Mouse (Mus musculus) thymus, adult 2 months (tissue): ENCODE results near the gene Ewsr1. TPM values are rescaled to one million over a fixed set of nuclear protein-coding genes. Genes with fewer than 3 reads are reported as not detected.

Source experiments
- DNase-seq: peaks from one replicate; pipeline ENCODE4 v3.0.0; 2021
- H3K27ac ChIP-seq: fragments of 200-500 bp; 2 replicates; pipeline ENCODE4 v1.5.1; 2012; ENCODE audit warnings: low read length, control low read depth; ENCODE audit not compliant: control insufficient read depth, insufficient read depth
- H3K27me3 ChIP-seq: fragments of 200-500 bp; 2 replicates; pipeline ENCODE4 v1.6.1; 2012; ENCODE audit warnings: mild to moderate bottlenecking, low read length, moderate library complexity, mixed read lengths; ENCODE audit not compliant: control insufficient read depth, insufficient read depth
- H3K36me3 ChIP-seq: fragments of 200-500 bp; 2 replicates; pipeline ENCODE4 v1.6.1; 2012; ENCODE audit warnings: mild to moderate bottlenecking, low read length, moderate library complexity; ENCODE audit not compliant: control insufficient read depth, insufficient read depth
- H3K4me1 ChIP-seq: fragments of 200-500 bp; replicated peaks from 2 replicates; pipeline ENCODE4 v1.6.1; 2012; ENCODE audit warnings: low read length; ENCODE audit not compliant: control insufficient read depth, insufficient read depth
- H3K4me3 ChIP-seq: fragments of 200-500 bp; 2 replicates; pipeline ENCODE4 v1.5.1; 2012; ENCODE audit warnings: mild to moderate bottlenecking, low read length, control low read depth, moderate library complexity; ENCODE audit not compliant: control insufficient read depth, insufficient read depth
- CTCF ChIP-seq: fragments of 200-500 bp; IDR thresholded peaks from 2 replicates; pipeline ENCODE4 v1.5.1; 2012; ENCODE audit warnings: mild to moderate bottlenecking, control low read depth, low read length, moderate library complexity, borderline replicate concordance; ENCODE audit not compliant: control insufficient read depth, poor library complexity, insufficient read depth; ENCODE audit errors: extremely low read depth
- POLR2A ChIP-seq: fragments of 200-500 bp; IDR thresholded peaks from 2 replicates; pipeline ENCODE4 v1.6.1; 2012; ENCODE audit warnings: mild to moderate bottlenecking, low read length, control low read depth, moderate library complexity; ENCODE audit not compliant: control insufficient read depth, poor library complexity, insufficient read depth; ENCODE audit errors: extremely low read depth
- WGBS: fragments of 180-500 bp; shearing (Covaris S2); methylation state at CpG from one replicate; pipeline ENCODE4 v1.1.7; 2018; 5-methylcytosine and 5-hydroxymethylcytosine counted together
- polyA plus RNA-seq: library from polyadenylated mRNA; depleted of rRNA; stranded (reverse); fragments of >200 nt; gene quantifications from 2 replicates; pipeline ENCODE4 v1.2.3, GENCODE M21; 2012

The Ewsr1 gene
- polyA plus RNA-seq, 1 experiment: 1,289 TPM

- Histone ChIP-seq H3K36me3 (no peaks in the 10 kb centered on the region), H3K4me3 (no peak overlapping the region), H3K4me1 (peaks cover 21% of the 10 kb centered on the region), H3K27ac (no peak overlapping the region), H3K27me3 (peaks cover 39% of the 10 kb centered on the region; the same call in 1 of the 2 replicates)
- no peak for TF ChIP-seq POLR2A
- TF ChIP-seq CTCF: no peak
- no peak for DNase-seq
- 43% methylated on average over 14 of the region's 14 CpGs for WGBS
Measured at GRCm38 (mm10) chr11:5059230-5059629, 39.8 kb downstream of the Ewsr1 start.

DNA sequence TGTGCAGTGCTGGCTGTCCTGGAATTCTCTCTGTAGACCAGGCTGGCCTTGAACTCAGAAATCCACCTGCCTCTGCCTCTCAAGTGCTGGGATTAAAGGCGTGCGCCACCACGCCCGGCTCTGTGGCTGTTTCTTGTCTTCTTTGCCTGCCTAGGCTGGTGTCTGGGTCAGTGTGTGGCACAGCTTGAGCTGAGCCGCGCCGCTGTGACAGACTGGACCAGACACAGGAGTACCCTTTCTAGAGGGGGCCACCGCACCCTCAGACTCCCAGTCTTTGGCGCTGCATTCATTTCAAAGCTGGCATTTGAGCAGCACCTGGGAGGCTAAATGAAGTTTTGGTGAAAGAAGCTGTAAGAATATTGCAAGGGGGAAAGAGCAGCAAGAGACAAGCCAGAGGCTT, 40.3 kb downstream of the Ewsr1 start:
- Histone ChIP-seq H3K27me3 (peaks cover 36% of the 10 kb centered on the region; the same call in 1 of the 2 replicates), H3K36me3 (no peaks in the 10 kb centered on the region), H3K4me3 (no peak overlapping the region), H3K27ac (no peak overlapping the region), H3K4me1 (peaks cover 21% of the 10 kb centered on the region)
- no peak for TF ChIP-seq CTCF
- TF ChIP-seq POLR2A: no peak
- WGBS: 39% methylated on average over 9 of the region's 9 CpGs
- DNase-seq: no peak

- Histone ChIP-seq H3K4me1 (peaks cover 21% of the 10 kb centered on the region), H3K27ac (no peak within 1 kb of the TSS), H3K4me3 (peak within 1 kb of the TSS; percentile 46), H3K27me3 (peaks cover 33% of the 10 kb centered on the region; the same call in 1 of the 2 replicates), H3K36me3 (no peaks in the 10 kb centered on the region)
- peak; percentile 43 for DNase-seq
- 2% methylated on average over 76 of the region's 77 CpGs for WGBS
- TF ChIP-seq CTCF (no peak), POLR2A (no peak)
Measured at GRCm38 (mm10) chr11:5057856-5058641, 41.0 kb downstream of the Ewsr1 start, which contains the start of gene Rasl10a. TSS of gene Rasl10a (plus strand) at chr11:5058128.

- Histone ChIP-seq H3K36me3 (no peaks in the 10 kb centered on the region), H3K27me3 (peaks cover 33% of the 10 kb centered on the region; the same call in 1 of the 2 replicates)
- DNase-seq: no peak
Measured at GRCm38 (mm10) chr11:5057541-5057855, 41.6 kb downstream of the Ewsr1 start.

DNA sequence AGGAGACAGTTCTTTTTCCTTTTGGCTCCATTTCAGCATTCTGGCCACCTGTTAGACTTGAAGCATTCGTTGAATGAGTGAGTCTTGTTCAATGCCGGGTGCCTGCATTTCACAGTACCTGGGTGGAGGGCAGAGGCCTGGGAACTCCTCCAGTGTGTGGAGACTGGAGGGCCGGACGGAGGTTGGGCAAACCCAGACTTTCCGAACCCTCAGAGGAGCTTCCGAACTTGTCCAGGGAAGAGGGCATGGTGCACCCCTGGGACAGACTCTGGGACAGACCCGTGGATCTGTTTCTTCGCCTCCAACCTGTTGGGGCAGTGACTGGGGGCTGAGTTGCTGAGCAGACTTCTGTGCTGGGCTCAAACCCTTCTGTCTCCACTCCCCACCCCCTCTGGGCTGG, 42.0 kb downstream of the Ewsr1 start:
- TF ChIP-seq POLR2A (no peak), CTCF (no peak)
- Histone ChIP-seq H3K27ac (no peak overlapping the region), H3K4me3 (no peak overlapping the region), H3K4me1 (peaks cover 20% of the 10 kb centered on the region), H3K36me3 (no peaks in the 10 kb centered on the region), H3K27me3 (peaks cover 33% of the 10 kb centered on the region; the same call in 1 of the 2 replicates)
- WGBS: 86% methylated on average over 8 of the region's 8 CpGs
- DNase-seq: no peak

More at GRCm38 (mm10) chr11:5057541-5057855, 41.6 kb downstream of the Ewsr1 start:
- Histone ChIP-seq H3K27ac (no peak overlapping the region), H3K4me3 (0 out of 2 replicates have a peak overlapping the region, but pooled peaks have one; percentile 46), H3K4me1 (peaks cover 21% of the 10 kb centered on the region)
- 33% methylated on average over 8 of the region's 8 CpGs for WGBS
- TF ChIP-seq POLR2A (no peak), CTCF (no peak)

DNA sequence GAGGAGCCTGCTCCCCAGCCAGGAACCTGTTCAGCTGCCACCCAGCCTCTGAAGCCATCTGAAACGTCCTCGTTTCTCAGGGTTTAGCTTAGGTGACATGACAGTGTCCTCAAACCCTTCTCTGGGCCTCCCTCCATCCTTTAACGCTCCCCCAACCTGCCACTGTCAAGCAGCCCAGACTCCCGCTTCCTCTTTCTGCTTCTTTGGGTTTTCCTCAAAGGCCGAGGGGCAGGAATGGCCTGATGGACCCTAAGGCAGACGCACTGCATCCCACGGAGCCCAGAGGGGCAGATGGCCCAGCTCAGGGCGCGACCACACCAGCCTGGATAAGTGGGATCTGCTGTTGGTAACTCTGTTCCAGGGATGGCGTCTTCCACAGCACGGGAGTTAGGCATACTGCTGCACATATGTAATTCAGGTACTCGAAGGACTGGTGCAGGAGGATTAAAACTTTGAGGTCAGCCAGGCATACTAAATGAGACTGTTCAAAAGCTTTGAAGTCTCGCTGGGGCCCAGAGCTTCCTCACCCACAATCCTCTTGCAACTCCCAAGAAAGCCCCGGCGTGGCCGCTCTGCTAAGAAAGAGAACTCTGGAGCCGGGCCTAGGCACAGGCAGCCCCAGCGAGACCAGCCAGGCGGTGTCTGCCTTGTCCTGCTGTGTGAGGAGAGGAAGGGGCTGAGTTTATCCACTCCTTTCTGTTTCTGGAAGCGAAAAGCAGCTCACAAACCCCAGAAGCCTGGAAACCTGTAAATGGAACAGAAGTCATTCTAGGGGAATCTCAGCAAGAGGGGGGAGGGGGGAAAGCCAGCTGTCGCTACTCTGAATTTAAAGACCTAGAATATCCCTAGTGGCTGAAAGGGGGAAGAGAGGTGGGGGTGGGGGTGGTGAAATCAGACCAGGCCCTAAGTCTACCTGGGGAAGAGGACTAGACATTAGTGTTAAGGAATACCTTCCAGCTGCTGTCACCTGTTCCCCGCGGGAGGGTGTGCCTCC, 42.8 kb downstream of the Ewsr1 start:
- Histone ChIP-seq H3K27me3 (peaks cover 28% of the 10 kb centered on the region; the same call in 1 of the 2 replicates), H3K4me3 (no peak overlapping the region), H3K27ac (no peak overlapping the region), H3K4me1 (peaks cover 12% of the 10 kb centered on the region), H3K36me3 (no peaks in the 10 kb centered on the region)
- no peak for DNase-seq
- TF ChIP-seq POLR2A (no peak), CTCF (no peak)
- 74% methylated on average over 23 of the region's 23 CpGs for WGBS
